Mouse (Mus musculus) embryonic facial prominence, embryonic 10.5 days (tissue): ENCODE results near the gene Babam2. TPM values are rescaled to one million over a fixed set of nuclear protein-coding genes. Genes with fewer than 3 reads are reported as not detected.
"Not testable (repeated sequence)": the region's sequence is repeated elsewhere in the genome, so short reads cannot be mapped to it uniquely, and the experiment has no call there.

Experiments used
- DNase-seq: peaks from one replicate; pipeline ENCODE4 v3.0.0-alpha.2; 2017; ENCODE audit warnings: low spot score
- H3K27ac ChIP-seq: fragments of 300-500 bp; sonication (generic); replicated peaks from 2 replicates; pipeline ENCODE4 v1.5.1; 2016; ENCODE audit warnings: mild to moderate bottlenecking
- H3K27me3 ChIP-seq: fragments of 300-500 bp; sonication (generic); replicated peaks from 2 replicates; pipeline ENCODE4 v1.6.1; 2016; ENCODE audit warnings: low read depth, mild to moderate bottlenecking; ENCODE audit not compliant: poor library complexity, severe bottlenecking
- H3K36me3 ChIP-seq: fragments of 300-500 bp; sonication (generic); replicated peaks from 2 replicates; pipeline ENCODE4 v1.6.1; 2016; ENCODE audit warnings: mild to moderate bottlenecking, moderate library complexity
- H3K4me1 ChIP-seq: fragments of 300-500 bp; sonication (generic); 2 replicates; pipeline ENCODE4 v1.6.1; 2016
- H3K4me3 ChIP-seq: fragments of 300-500 bp; sonication (generic); 2 replicates; pipeline ENCODE4 v1.5.1; 2016; ENCODE audit warnings: mild to moderate bottlenecking, moderate library complexity
- H3K9me3 ChIP-seq: fragments of 300-500 bp; sonication (generic); 2 replicates; pipeline ENCODE4 v1.6.1; 2016; ENCODE audit warnings: mild to moderate bottlenecking
- WGBS: fragments of 180-500 bp; shearing (Covaris S2); methylation state at CpG from one replicate; pipeline ENCODE4 v1.1.7; 2016; 5-methylcytosine and 5-hydroxymethylcytosine counted together
- polyA plus RNA-seq: library from polyadenylated mRNA; unstranded; fragments of >200 nt; fragmentation: Nextera tagmentation; extraction: Ambion mirVana; gene quantifications from 2 replicates; pipeline ENCODE4 v1.2.1, GENCODE M21; 2016

Gene Babam2
- polyA plus RNA-seq, 1 experiment from 2014 or later: 47.0 TPM

DNA sequence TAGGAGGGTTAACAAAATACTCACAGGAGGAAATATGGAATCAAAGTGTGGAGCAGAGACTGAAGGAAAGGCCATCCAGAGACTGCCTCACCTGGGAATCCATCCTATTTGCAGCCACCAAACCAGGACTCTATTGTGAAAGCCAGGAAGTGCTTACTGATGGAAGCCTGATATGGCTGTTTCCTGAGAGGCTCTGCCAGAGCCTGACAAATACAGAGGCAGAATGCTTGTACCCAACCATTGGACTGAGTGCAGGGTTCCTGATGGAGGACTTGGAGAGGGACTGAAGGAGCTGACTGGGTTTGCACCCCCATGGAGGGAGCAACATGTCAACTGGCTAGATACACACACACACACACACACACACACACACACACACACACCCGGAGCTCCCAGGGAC, 274.9 kb downstream of the Babam2 start:
- not testable (repeated sequence) for H3K4me3 ChIP-seq, H3K27me3 ChIP-seq, H3K4me1 ChIP-seq, H3K27ac ChIP-seq, DNase-seq, H3K36me3 ChIP-seq, H3K9me3 ChIP-seq
- 85% methylated on average over 1 of the region's 1 CpGs for WGBS

DNA sequence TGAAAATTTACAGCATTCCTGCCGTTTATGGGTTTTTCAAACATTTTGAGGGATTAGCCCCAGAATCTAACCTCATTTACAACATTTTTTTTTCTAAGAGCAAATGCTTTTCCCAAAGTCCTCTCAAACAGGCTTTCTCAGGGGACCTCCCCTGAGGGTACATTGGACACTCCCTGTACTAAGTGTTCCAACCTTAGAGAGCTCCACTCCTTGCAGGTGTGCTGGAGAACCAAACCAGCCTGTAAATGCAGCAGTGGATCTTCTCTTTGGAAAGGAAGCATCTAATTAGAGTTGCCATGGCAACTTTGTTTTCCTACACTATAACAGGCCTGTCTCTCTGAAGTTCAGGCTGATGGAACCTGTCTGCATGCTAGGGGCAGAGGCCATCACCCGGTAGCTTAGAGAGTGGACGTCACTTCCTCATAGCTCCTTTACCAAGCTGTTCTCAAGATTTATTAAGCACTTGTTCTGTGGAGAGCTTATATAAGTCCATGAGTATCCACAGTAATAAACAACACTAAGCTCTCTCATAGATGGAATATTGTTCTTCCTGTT, 277.2 kb downstream of the Babam2 start:
- 54% methylated on average over 3 of the region's 3 CpGs for WGBS
- DNase-seq: no peak
- Histone ChIP-seq H3K4me3 (no peak overlapping the region), H3K9me3 (no peaks in the 10 kb centered on the region), H3K4me1 (peaks cover 6% of the 10 kb centered on the region), H3K27ac (no peak overlapping the region), H3K36me3 (no peaks in the 10 kb centered on the region), H3K27me3 (no peaks in the 10 kb centered on the region)

DNA sequence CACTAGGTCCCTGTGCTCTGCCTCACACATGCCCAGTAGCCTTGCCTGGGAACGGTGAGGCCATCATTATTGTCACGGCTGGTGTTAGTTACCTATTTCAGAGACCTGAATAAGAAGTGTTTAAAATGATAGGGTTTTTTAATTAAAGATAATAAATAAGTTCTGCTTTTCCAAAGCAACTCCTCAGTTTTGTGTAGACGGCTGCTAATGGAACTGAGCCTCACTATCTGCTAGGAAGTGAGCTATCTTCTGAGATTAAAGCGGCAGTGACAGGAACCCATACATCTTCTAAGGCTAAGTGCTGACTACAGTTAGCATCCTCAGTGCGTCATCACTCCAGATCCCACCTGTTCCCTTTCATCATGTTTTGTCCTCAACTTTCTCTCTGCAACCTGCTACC, 284.6 kb downstream of the Babam2 start:
- WGBS: 87% methylated on average over 5 of the region's 5 CpGs

DNA sequence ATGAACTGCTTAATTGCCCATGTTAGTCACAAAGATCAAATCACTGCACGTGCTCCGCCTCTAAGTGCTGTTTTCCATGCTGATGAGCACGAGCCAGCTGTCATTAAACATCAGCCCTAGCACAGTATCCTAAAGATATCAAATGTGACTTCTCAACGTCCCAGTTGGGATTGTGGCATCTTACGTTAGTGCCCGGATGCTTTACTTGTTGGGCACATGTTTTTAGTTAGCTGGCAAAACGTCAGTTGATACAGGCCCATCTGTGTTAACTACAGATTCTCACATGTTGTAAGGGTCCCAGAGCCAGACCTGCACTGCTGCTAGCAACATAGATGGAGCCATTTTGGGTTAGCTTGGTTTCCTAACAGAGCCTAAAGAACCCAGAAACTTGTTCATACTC, 285.7 kb downstream of the Babam2 start:
- H3K4me3 ChIP-seq: no peak overlapping the region
- H3K27ac ChIP-seq: no peak overlapping the region
- H3K27me3 ChIP-seq: no peaks in the 10 kb centered on the region
- H3K4me1 ChIP-seq: no peaks in the 10 kb centered on the region
- H3K9me3 ChIP-seq: no peaks in the 10 kb centered on the region
- no peak for DNase-seq
- WGBS: 59% methylated on average over 7 of the region's 7 CpGs
- H3K36me3 ChIP-seq: no peaks in the 10 kb centered on the region

More for the DNA sequence above, 284.6 kb downstream of the Babam2 start:
- Histone ChIP-seq H3K9me3 (no peaks in the 10 kb centered on the region), H3K4me1 (no peaks in the 10 kb centered on the region), H3K4me3 (no peak overlapping the region), H3K36me3 (no peaks in the 10 kb centered on the region), H3K27me3 (no peaks in the 10 kb centered on the region), H3K27ac (no peak overlapping the region)
- DNase-seq: no peak

DNA sequence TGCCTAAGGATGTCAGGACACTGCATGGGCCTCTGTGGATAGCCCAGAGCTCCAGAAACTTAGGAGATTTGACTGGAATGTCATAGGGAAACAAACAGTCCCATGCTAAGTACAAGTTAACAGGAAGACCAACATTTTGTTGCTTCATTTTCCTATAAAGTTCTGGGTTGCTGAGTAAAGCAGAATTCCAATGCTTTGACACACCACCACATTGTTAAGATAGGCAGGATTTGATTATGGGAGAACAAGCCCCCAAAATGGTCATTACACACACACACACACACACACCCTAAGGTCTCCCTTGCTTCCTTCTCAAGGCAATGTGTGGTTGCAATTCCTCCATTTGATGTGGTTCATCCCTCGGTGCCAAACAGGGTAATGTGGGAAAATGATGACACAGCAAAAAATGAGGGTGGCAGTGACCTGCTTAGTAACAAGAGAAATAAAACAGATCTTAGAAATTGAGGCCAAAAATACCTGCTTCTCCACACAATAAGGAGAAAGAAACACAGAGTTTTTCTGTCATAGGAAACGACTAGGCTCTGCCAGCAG, 286.4 kb downstream of the Babam2 start:
- no peak overlapping the region for H3K4me3 ChIP-seq
- H3K27ac ChIP-seq: no peak overlapping the region
- WGBS: 89% methylated on average over 2 of the region's 2 CpGs
- H3K4me1 ChIP-seq: no peaks in the 10 kb centered on the region
- H3K27me3 ChIP-seq: no peaks in the 10 kb centered on the region
- H3K36me3 ChIP-seq: no peaks in the 10 kb centered on the region
- no peaks in the 10 kb centered on the region for H3K9me3 ChIP-seq
- no peak for DNase-seq

DNA sequence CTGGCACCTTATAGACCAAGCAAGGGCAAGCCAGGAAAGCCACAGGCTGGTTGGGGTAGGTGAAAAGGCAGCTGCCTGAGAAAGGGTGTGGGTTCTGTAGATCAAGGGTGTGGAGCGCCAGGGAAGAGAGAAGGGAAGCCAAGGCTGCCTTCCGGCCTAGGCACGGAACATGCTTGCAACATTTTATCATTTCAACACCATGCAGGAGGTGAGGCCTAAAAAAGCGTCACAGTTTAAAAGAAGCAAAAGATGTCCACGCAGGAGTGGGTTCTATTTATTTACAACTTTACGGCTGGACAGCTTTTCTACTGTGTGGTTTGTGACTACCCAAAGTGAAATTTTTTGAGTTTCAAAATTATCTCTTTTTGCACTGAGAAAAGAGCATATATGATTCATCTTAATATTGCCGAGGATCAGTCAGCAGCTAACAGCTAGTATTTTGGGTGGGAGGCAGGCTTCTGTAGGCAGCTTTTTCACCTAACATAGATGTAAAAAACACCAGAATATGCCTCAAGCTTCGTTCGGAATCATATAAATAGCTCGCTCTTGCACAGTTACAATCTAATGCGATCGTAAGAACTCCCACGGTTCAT, 287.0 kb downstream of the Babam2 start:
- H3K36me3 ChIP-seq: no peaks in the 10 kb centered on the region
- no peaks in the 10 kb centered on the region for H3K9me3 ChIP-seq
- H3K4me3 ChIP-seq: no peak overlapping the region
- H3K4me1 ChIP-seq: no peaks in the 10 kb centered on the region
- DNase-seq: no peak
- WGBS: 92% methylated on average over 13 of the region's 13 CpGs
- H3K27ac ChIP-seq: no peak overlapping the region
- no peaks in the 10 kb centered on the region for H3K27me3 ChIP-seq

DNA sequence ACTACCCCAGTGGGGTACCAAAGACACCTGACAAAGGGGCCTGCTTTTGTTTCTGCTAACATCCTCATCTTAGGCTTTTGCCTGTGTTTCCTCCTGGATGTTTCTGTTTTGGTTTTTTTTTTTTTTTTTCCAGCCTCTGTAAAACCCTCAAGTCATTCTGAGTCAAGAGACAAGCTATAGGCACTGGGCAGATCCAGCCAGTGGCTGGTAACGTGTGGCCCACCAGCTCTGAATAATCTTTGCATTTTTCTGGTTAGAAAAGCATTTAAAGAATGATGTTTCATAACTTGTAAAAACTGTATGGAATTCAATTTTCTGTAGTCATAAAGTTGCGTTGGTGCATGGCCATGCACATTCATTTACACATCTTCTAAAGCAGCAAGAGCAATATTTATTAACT, 287.5 kb downstream of the Babam2 start:
- Histone ChIP-seq H3K4me3 (no peak overlapping the region), H3K36me3 (no peaks in the 10 kb centered on the region), H3K27me3 (no peaks in the 10 kb centered on the region), H3K9me3 (no peaks in the 10 kb centered on the region), H3K27ac (no peak overlapping the region), H3K4me1 (no peaks in the 10 kb centered on the region)
- WGBS: 82% methylated on average over 2 of the region's 2 CpGs
- no peak for DNase-seq

DNA sequence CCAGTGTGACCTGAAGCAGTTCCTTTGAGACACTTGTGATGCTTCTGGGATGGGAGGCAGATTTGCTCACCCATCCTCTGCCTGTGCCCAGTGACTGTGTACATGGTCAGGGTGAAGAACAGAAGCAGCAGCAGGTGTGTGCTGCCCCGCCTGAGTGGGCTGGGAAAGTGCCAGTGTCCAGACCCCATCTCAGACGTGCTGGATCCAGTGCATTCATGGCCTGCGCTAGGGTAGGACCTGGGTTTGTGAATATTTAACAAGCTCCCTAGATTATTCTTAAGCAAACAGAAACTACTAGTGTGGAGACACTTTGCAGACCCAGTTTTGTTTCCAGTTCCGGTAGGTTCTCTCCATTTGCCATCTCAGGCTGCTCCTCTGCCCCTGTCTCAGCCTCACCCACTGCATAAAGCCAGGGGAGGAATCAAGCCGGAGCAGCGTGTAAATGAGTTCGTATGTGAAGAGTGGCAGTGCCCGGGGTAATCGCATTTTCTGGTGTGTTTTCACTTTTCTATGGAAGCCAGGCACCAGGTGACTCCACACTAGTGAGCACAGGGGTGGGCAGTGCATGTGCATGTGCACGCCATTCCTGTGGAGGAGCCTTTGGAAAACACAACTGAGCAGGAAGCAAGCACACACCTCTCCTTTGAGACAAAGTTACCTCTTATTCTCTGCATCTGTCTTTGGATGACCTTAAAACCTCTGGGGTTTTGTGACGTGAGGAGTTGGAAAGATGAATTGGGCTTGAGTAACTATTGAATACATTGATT, 290.2 kb downstream of the Babam2 start:
- Histone ChIP-seq H3K27ac (no peak overlapping the region), H3K36me3 (no peaks in the 10 kb centered on the region), H3K4me3 (no peak overlapping the region), H3K4me1 (no peaks in the 10 kb centered on the region), H3K27me3 (no peaks in the 10 kb centered on the region), H3K9me3 (no peaks in the 10 kb centered on the region)
- DNase-seq: no peak
- 89% methylated on average over 11 of the region's 11 CpGs for WGBS

DNA sequence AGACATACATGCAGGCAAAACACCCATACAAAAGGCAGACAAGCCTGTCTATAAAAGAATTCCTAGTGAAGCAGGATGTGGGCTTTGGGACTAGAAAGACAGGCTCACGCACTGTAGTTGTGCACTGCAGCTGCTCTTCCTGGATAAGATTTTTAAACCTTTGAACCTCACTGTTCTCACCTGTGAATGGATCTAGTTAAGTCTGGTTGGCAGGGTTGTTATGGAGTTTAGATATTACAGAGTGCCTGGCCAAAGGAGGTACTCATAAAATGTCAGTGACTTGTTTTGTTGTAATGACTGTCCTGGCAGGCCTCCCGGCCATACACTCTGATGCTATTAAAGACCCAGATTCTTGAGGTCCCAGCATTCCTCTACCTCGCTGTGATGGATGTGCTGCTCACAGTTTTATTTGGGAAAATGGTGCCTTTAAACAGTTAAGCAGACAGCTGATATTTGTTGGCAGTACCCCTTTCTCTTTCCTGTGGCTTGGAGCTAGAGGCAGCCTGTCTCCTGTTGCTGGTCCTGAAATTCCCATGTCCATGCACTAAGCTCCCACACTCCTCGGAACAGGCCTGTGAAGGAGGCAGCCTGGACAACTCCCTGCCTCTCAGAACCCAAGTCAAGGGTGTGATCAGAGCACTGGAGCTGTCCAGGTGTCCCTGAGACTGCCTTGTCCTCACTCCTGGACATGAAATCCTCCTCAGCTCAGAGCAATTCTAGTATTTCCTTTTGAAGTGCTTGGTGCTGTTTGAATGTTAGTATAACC, 299.9 kb downstream of the Babam2 start:
- Histone ChIP-seq H3K36me3 (no peaks in the 10 kb centered on the region), H3K9me3 (no peaks in the 10 kb centered on the region), H3K27me3 (no peaks in the 10 kb centered on the region), H3K27ac (no peak overlapping the region), H3K4me3 (no peak overlapping the region), H3K4me1 (peaks cover 7% of the 10 kb centered on the region; the same call in 1 of the 2 replicates)
- no peak for DNase-seq
- 78% methylated on average over 4 of the region's 4 CpGs for WGBS

DNA sequence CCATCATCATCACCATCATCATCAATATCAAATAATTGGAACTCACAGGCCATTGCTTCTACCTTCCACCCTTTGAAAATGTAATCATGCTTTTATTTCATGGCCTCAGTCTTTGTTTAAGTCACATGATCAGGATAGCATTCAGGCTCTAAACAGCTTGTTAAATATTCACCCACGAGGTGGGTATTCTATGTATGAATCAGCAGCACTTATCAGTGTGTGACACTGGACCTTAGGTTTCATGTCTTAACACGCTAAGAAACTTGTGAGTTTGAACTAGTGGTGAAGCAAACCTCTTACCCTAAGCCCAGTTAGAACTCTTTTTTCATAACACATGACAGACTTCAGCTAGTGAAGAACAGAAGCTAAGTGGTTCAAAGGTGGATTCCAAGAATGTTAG, 301.3 kb downstream of the Babam2 start:
- Histone ChIP-seq H3K9me3 (no peaks in the 10 kb centered on the region), H3K27ac (no peak overlapping the region), H3K27me3 (no peaks in the 10 kb centered on the region), H3K36me3 (no peaks in the 10 kb centered on the region), H3K4me1 (peaks cover 7% of the 10 kb centered on the region; the same call in 1 of the 2 replicates), H3K4me3 (no peak overlapping the region)
- WGBS: 87% methylated on average over 2 of the region's 2 CpGs
- no peak for DNase-seq

DNA sequence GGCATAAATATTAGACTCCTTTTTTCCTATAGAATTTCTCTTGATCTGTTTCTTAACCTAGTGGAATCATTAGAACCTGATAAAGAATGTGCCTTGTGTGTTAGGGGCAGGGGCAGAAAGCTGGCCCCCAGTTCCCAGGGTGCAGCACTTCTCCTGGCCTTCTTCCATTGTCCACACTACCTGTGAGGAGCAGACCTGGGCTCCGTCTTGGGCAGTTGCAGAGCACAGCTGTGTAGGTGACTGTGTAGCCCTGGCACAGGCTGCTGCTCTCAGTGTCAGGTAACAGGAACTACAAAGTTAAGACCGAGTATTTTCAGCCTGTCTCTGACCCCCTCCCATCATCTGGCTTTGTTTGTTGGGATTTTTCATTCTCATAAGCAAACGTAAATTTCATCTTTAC, 302.6 kb downstream of the Babam2 start:
- Histone ChIP-seq H3K4me1 (peaks cover 7% of the 10 kb centered on the region; the same call in 1 of the 2 replicates), H3K9me3 (no peaks in the 10 kb centered on the region), H3K27ac (no peak overlapping the region), H3K27me3 (no peaks in the 10 kb centered on the region), H3K36me3 (no peaks in the 10 kb centered on the region), H3K4me3 (no peak overlapping the region)
- no peak for DNase-seq
- WGBS: 65% methylated on average over 3 of the region's 3 CpGs

DNA sequence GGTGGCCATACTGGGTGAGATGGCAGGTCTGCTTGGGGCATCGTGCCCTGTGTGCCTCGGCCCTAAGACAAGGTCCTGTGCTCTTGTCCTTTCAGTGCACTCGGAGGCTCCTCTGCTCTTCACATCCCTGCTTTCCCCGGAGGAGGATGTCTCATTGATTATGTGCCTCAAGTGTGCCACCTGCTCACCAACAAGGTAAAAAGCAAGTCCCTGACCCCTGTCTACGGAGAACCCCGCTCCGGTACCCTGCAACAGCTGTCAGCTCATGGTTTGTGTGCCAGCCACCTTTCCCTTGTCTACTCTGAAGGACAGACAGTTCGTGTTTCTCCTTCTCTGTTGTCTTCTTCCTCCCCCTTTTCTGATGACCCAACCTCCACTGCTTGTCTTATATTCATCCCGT, 303.8 kb downstream of the Babam2 start:
- Histone ChIP-seq H3K27me3 (no peaks in the 10 kb centered on the region), H3K4me1 (peaks cover 7% of the 10 kb centered on the region; the same call in 1 of the 2 replicates), H3K27ac (no peak overlapping the region), H3K4me3 (no peak overlapping the region), H3K36me3 (no peaks in the 10 kb centered on the region), H3K9me3 (no peaks in the 10 kb centered on the region)
- 87% methylated on average over 9 of the region's 9 CpGs for WGBS
- no peak for DNase-seq
